12 mouse cellular contexts compared by ENCODE assay signal in the genomic region with DNA sequence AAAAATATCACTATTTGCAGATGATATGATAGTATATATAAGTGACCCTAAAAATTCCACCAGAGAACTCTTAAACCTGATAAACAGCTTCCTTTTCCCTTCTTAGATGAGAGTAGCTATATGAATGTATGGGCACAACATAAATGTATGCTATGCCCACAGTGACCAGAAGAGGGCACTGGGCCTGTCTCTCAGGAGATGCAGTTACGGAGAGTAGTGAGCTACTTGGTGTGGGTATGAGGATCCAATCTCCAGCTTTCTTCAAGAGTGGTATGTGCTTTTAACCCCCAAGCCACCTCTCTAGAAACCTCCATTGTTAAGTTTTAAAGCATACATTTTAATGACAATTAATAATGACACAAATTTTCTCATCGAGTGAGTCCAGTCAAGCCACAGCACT.
DNase-seq lines count a peak whose midpoint lies in the region; ATAC-seq and TF ChIP-seq lines count a peak whose summit lies in the region.
"Had no signal": no experiment of that assay in that cellular context is flagged by ENCODE, and none has a peak within 500 bp of the region (broad histone marks: within the 10 kb centered on the region; RNA-seq: fewer than 3 reads in every experiment).

No protein-coding gene starts in this region.

- DNase-seq in embryo, embryonic 10.5 days (ENCODE audit: low spot score): peak; percentile 29
- DNase-seq in embryo, embryonic 9.5 days (ENCODE audit: extremely low spot score): no peak
- DNase-seq in liver, postnatal 0 days: no peak
- DNase-seq in liver (no peak), G1E (ENCODE audit: low spot score) (no peak)
- DNase-seq in splenic B cell, adult 2 months (ENCODE audit: low read depth, low spot score): peak; percentile 10
- no peak for DNase-seq in urinary bladder, postnatal 14 days (ENCODE audit: low spot score)
- no peak for DNase-seq in yolk sac, embryonic 10.5 days (ENCODE audit: low spot score)
- DNase-seq: cerebellum, adult 18-20 months; heart, adult 11 months had no signal

- no peaks in the 10 kb centered on the region for H3K27me3 ChIP-seq in liver, postnatal 0 days (ENCODE audit: insufficient read depth, low read length)
- H3K27me3 ChIP-seq in G1E (ENCODE audit: insufficient read depth, low read length): no peaks in the 10 kb centered on the region
- H3K27me3 ChIP-seq in splenic B cell, adult 2 months (ENCODE audit: control insufficient read depth, insufficient read depth, low read length, poor library complexity, severe bottlenecking): no peaks in the 10 kb centered on the region

- 81% methylated on average over 2 of the region's 2 CpGs for WGBS in liver, postnatal 0 days (ENCODE audit: insufficient replicate concordance)

- peak; percentile 39; the same call in 1 of the 2 replicates for TF ChIP-seq CTCF in liver, postnatal 0 days (IDR thresholded peaks at IDR 0.05; ENCODE audit: low read depth)
- TF ChIP-seq CTCF in G1E (IDR thresholded peaks at IDR 0.05; ENCODE audit: low read depth, low read length): 0 out of 2 replicates have a peak, but pooled peaks have one; percentile 21

- H3K9me3 ChIP-seq in liver, postnatal 0 days (ENCODE audit: low read length): no peaks in the 10 kb centered on the region
- H3K9me3 ChIP-seq in G1E (replicated peaks): no peaks in the 10 kb centered on the region

- no peak overlapping the region for H3K4me3 ChIP-seq in liver, postnatal 0 days (ENCODE audit: low read depth, low read length)
- no peak overlapping the region for H3K4me3 ChIP-seq in G1E (ENCODE audit: low read depth, low read length)
- H3K4me3 ChIP-seq: erythroblast, embryonic 14.5 days had no signal

- no peak overlapping the region for H3K4me2 ChIP-seq in liver, postnatal 0 days (ENCODE audit: low read depth, low read length)

- H3K36me3 ChIP-seq in liver, postnatal 0 days (replicated peaks; ENCODE audit: insufficient read depth, low read length): no peaks in the 10 kb centered on the region
- H3K36me3 ChIP-seq in G1E (replicated peaks): no peaks in the 10 kb centered on the region
- no peaks in the 10 kb centered on the region for H3K36me3 ChIP-seq in splenic B cell, adult 2 months (ENCODE audit: control insufficient read depth, insufficient read depth, low read length, poor library complexity, severe bottlenecking)

- no peak overlapping the region for H3K27ac ChIP-seq in liver, postnatal 0 days (ENCODE audit: low read depth)

- TF ChIP-seq EP300 in liver, postnatal 0 days (IDR thresholded peaks at IDR 0.05; ENCODE audit: low read depth): no peak

- no peaks in the 10 kb centered on the region for H3K4me1 ChIP-seq in liver, postnatal 0 days (ENCODE audit: insufficient read depth)
- no peaks in the 10 kb centered on the region for H3K4me1 ChIP-seq in G1E (ENCODE audit: insufficient read depth, low read depth, low read length)

- no peak overlapping the region for H3K9ac ChIP-seq in liver, postnatal 0 days (replicated peaks)

- no peak for ATAC-seq in liver, postnatal 0 days
- no peak for ATAC-seq in G1E (ENCODE audit: extremely low read depth, insufficient number of reproducible peaks, low FRiP score, poor library complexity, severe bottlenecking)
- ATAC-seq: hindbrain, embryonic 16.5 days had no signal

Comparison
In these comparisons a context has a peak if more than half of its experiments do, and no peak if none do; other contexts are left out.
1. DNase-seq: peak in embryo, embryonic 10.5 days (single experiment) and splenic B cell, adult 2 months (single experiment); none in embryo, embryonic 9.5 days (single experiment), liver, postnatal 0 days (single experiment), liver (single experiment), G1E (single experiment), urinary bladder, postnatal 14 days (single experiment) and yolk sac, embryonic 10.5 days (single experiment).